Mouse (Mus musculus): ENCODE data around the gene Bcl2l12. TPM values are rescaled to one million over a fixed set of nuclear protein-coding genes. Genes with fewer than 3 reads are reported as not detected.

Gene Bcl2l12
- polyA plus RNA-seq, 1 experiment from 2014 or later = 7.0 TPM

DNA sequence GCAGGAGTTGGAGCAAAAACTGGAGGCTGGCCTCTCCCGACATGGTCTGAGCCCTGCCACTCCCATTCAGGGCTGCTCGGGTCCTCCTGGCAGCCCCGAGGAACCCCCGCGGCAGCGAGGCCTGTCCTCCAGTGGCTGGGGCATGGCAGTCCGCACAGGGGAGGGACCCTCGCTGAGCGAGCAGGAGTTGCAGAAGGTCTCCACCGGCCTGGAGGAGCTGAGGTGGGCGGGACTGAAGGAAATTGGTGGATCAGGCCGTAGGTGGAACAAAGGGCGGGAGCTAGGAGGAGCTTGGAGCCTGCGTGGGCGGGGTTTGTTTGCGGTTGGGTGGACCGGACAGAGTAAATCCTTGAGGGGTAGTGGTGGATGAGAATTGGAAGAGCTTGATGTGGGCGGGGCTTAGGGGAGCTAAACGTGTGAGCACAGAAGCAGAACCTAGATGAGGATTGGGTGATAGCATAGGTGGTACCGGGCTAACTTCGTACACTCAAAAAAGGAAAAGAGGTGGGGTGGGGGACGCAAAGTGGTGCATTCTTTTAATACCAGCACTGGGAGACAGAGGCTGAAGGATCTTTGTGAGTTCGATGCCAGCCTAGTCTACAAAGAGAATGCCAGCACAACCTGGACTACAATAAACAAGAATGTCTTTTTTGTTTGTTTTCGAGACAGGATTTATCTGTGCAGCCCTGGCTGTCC is 45.8 kb downstream of the Bcl2l12 start:
- ATAC-seq = peak; percentile 85
- no peaks in the 10 kb centered on the region; the same call in 1 of the 2 replicates for H3K4me1 ChIP-seq (ENCODE audit: control insufficient read depth, insufficient read depth, low read length)
- no peaks in the 10 kb centered on the region for H3K9me3 ChIP-seq (replicated peaks; ENCODE audit: control insufficient read depth, low read length, poor library complexity, severe bottlenecking)
- H3K27ac ChIP-seq (ENCODE audit: low read length) = no peak overlapping the region
- H3K9ac ChIP-seq (ENCODE audit: low read depth, low read length) = peak overlapping the region; percentile 68
- H3K4me2 ChIP-seq (ENCODE audit: low read length) = peak overlapping the region; percentile 87
- H3K27me3 ChIP-seq (ENCODE audit: control insufficient read depth, insufficient read depth, low read depth, low read length) = peaks cover 17% of the 10 kb centered on the region
- no peaks in the 10 kb centered on the region for H3K36me3 ChIP-seq (ENCODE audit: control insufficient read depth, insufficient read depth, low read length)
- H3K4me3 ChIP-seq (ENCODE audit: low read depth, low read length) = peak overlapping the region; percentile 41
- WGBS = 5% methylated on average over 24 of the region's 24 CpGs

DNA sequence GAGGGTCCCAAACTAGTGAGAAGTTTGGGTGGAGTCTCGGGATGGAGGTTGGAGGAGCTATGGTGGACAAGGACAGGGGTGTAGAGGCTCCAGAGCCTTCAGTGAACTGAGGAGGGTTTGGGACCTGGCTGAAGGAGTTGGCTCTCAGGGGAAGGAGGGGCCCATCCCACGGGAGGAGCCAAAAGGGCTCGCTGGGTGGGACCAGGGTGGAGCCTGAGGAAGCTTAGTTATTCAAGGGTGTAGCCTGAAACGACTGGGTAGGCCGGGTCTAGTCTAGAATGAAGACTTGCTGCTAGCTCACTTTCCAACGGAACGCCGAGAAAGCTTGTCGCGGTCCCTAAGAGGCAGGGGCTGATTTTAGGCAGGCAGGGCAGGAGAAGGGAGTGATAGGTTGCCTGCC is 46.6 kb downstream of the Bcl2l12 start:
- WGBS = 0% methylated on average over 10 of the region's 10 CpGs
- Histone ChIP-seq H3K4me1 (ENCODE audit: control insufficient read depth, insufficient read depth, low read length) (no peaks in the 10 kb centered on the region; the same call in 1 of the 2 replicates), H3K27ac (ENCODE audit: low read length) (no peak overlapping the region), H3K4me3 (ENCODE audit: low read depth, low read length) (peak overlapping the region; percentile 41), H3K27me3 (ENCODE audit: control insufficient read depth, insufficient read depth, low read depth, low read length) (peaks cover 17% of the 10 kb centered on the region), H3K9me3 (replicated peaks; ENCODE audit: control insufficient read depth, low read length, poor library complexity, severe bottlenecking) (no peaks in the 10 kb centered on the region), H3K9ac (ENCODE audit: low read depth, low read length) (no peak overlapping the region), H3K36me3 (ENCODE audit: control insufficient read depth, insufficient read depth, low read length) (no peaks in the 10 kb centered on the region), H3K4me2 (ENCODE audit: low read length) (peak overlapping the region; percentile 87)
- 0 out of 2 replicates have a peak, but pooled peaks have one; percentile 28 for ATAC-seq

DNA sequence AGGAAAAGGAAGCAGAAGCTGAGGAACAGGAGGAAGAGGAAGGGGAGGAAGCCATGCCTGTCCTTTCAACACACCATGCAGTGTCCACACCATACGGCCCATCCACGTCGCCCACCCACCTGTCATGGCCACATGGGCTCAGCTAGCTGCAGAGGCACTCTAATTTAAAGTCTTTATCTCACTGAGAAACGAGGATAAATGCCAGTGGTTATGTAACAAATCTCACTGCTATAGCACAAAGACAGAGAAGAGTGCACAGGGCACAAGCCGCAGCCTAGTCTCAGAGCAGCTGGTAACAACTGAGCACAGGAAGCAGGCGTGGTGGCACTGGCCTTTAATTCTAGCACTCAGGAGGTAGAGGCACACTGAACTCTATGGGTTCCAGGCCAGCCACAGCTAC is 48.6 kb downstream of the Bcl2l12 start:
- no peak overlapping the region for H3K4me2 ChIP-seq (ENCODE audit: low read length)
- no peak for ATAC-seq
- H3K9ac ChIP-seq (ENCODE audit: low read depth, low read length) = no peak overlapping the region
- no peak overlapping the region for H3K4me3 ChIP-seq (ENCODE audit: low read depth, low read length)
- no peak overlapping the region for H3K27ac ChIP-seq (ENCODE audit: low read length)
- no peaks in the 10 kb centered on the region for H3K9me3 ChIP-seq (replicated peaks; ENCODE audit: control insufficient read depth, low read length, poor library complexity, severe bottlenecking)
- no peaks in the 10 kb centered on the region; the same call in 1 of the 2 replicates for H3K4me1 ChIP-seq (ENCODE audit: control insufficient read depth, insufficient read depth, low read length)
- peaks cover 17% of the 10 kb centered on the region for H3K27me3 ChIP-seq (ENCODE audit: control insufficient read depth, insufficient read depth, low read depth, low read length)
- no peaks in the 10 kb centered on the region for H3K36me3 ChIP-seq (ENCODE audit: control insufficient read depth, insufficient read depth, low read length)
- WGBS = 73% methylated on average over 6 of the region's 6 CpGs

DNA sequence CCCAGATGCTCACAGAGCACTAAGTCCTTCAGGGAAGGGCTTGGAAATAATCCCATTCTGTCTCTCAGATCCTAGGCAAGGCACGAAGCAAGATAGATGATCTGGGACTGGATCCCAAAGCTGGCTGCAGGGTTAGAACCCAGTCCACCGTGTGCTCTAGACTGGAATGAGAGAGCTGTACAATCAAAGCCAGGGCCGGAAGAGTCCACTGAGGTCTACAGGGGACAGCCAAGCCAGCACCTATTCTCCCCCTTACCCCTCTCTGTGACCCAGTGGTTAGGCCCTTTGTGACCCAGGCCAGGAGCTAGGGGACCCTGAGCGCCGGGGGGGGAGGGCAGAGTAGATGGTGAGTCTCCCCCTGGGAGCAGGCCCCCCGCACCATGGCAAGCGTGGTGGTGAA is 55.6 kb downstream of the Bcl2l12 start, which contains the start of gene Tsks:
Gene Tsks, plus strand, starts transcription at position 301 of the 400 bp plus-strand sequence.
- Histone ChIP-seq H3K9ac (ENCODE audit: low read depth, low read length) (no peak within 1 kb of the TSS), H3K27ac (ENCODE audit: low read length) (no peak within 1 kb of the TSS), H3K27me3 (ENCODE audit: control insufficient read depth, insufficient read depth, low read depth, low read length) (no peaks in the 10 kb centered on the region), H3K9me3 (replicated peaks; ENCODE audit: control insufficient read depth, low read length, poor library complexity, severe bottlenecking) (no peaks in the 10 kb centered on the region), H3K36me3 (ENCODE audit: control insufficient read depth, insufficient read depth, low read length) (no peaks in the 10 kb centered on the region), H3K4me3 (ENCODE audit: low read depth, low read length) (no peak within 1 kb of the TSS), H3K4me1 (ENCODE audit: control insufficient read depth, insufficient read depth, low read length) (no peaks in the 10 kb centered on the region), H3K4me2 (ENCODE audit: low read length) (no peak within 1 kb of the TSS)
- no peak for ATAC-seq
- 81% methylated on average over 7 of the region's 7 CpGs for WGBS

Small RNAs within 50 kb of the gene (microRNA-seq; reads per million reads assigned to microRNA genes)
- 1.2 reads per million for gene Mir7054

Other genes with a start within 250 kb of the Bcl2l12 start
- 1.2 and 1.8 TPM in 2 replicates for gene Zfp473, start 247.7 kb downstream of the Bcl2l12 start, polyA plus RNA-seq (2015; fragmentation: Nextera tagmentation; extraction: Ambion mirVana)
- 43.6 and 45.9 TPM in 2 replicates for gene Nup62, start 182.6 kb downstream of the Bcl2l12 start, polyA plus RNA-seq (2015; fragmentation: Nextera tagmentation; extraction: Ambion mirVana)
- gene Il4i1, start 182.3 kb downstream of the Bcl2l12 start, polyA plus RNA-seq (2015; fragmentation: Nextera tagmentation; extraction: Ambion mirVana) = 0.57 and 1.0 TPM in 2 replicates
- 2.5 and 3.0 TPM in 2 replicates for gene Atf5, start 182.1 kb downstream of the Bcl2l12 start, polyA plus RNA-seq (2015; fragmentation: Nextera tagmentation; extraction: Ambion mirVana)
- gene Akt1s1, start 149.7 kb downstream of the Bcl2l12 start, polyA plus RNA-seq (2015; fragmentation: Nextera tagmentation; extraction: Ambion mirVana) = 82.2 and 83.2 TPM in 2 replicates
- 118 and 123 TPM in 2 replicates for gene Tbc1d17, start 149.6 kb downstream of the Bcl2l12 start, polyA plus RNA-seq (2015; fragmentation: Nextera tagmentation; extraction: Ambion mirVana)
- gene Pnkp, start 141.6 kb downstream of the Bcl2l12 start, polyA plus RNA-seq (2015; fragmentation: Nextera tagmentation; extraction: Ambion mirVana) = 27.9 and 30.4 TPM in 2 replicates
- 419 and 448 TPM in 2 replicates for gene Ptov1, start 128.9 kb downstream of the Bcl2l12 start, polyA plus RNA-seq (2015; fragmentation: Nextera tagmentation; extraction: Ambion mirVana)
- 153 and 158 TPM in 2 replicates for gene Med25, start 106.0 kb downstream of the Bcl2l12 start, polyA plus RNA-seq (2015; fragmentation: Nextera tagmentation; extraction: Ambion mirVana)
- gene Fuz, start 102.6 kb downstream of the Bcl2l12 start, polyA plus RNA-seq (2015; fragmentation: Nextera tagmentation; extraction: Ambion mirVana) = 20.0 and 22.3 TPM in 2 replicates
- gene Ap2a1, start 69.2 kb downstream of the Bcl2l12 start, polyA plus RNA-seq (2015; fragmentation: Nextera tagmentation; extraction: Ambion mirVana) = 122 and 136 TPM in 2 replicates
- 0.10 and 0.25 TPM in 2 replicates for gene Tsks, start 55.5 kb downstream of the Bcl2l12 start, polyA plus RNA-seq (2015; fragmentation: Nextera tagmentation; extraction: Ambion mirVana)
- 58.4 and 63.1 TPM in 2 replicates for gene Cpt1c, start 23.9 kb downstream of the Bcl2l12 start, polyA plus RNA-seq (2015; fragmentation: Nextera tagmentation; extraction: Ambion mirVana)
- gene Prmt1, start 12.1 kb downstream of the Bcl2l12 start, polyA plus RNA-seq (2015; fragmentation: Nextera tagmentation; extraction: Ambion mirVana) = 671 and 697 TPM in 2 replicates
- gene Irf3, start 1.1 kb downstream of the Bcl2l12 start, polyA plus RNA-seq (2015; fragmentation: Nextera tagmentation; extraction: Ambion mirVana) = 52.3 and 53.6 TPM in 2 replicates
- gene Scaf1, start 17.7 kb upstream of the Bcl2l12 start, polyA plus RNA-seq (2015; fragmentation: Nextera tagmentation; extraction: Ambion mirVana) = 42.4 and 47.8 TPM in 2 replicates
- 12.2 and 12.4 TPM in 2 replicates for gene Rras, start 19.2 kb upstream of the Bcl2l12 start, polyA plus RNA-seq (2015; fragmentation: Nextera tagmentation; extraction: Ambion mirVana)
- gene Prr12, start 54.2 kb upstream of the Bcl2l12 start, polyA plus RNA-seq (2015; fragmentation: Nextera tagmentation; extraction: Ambion mirVana) = 13.6 and 13.9 TPM in 2 replicates
- gene Nosip, start 63.7 kb upstream of the Bcl2l12 start, polyA plus RNA-seq (2015; fragmentation: Nextera tagmentation; extraction: Ambion mirVana) = 64.1 and 67.7 TPM in 2 replicates
- gene Prrg2, start 64.0 kb upstream of the Bcl2l12 start, polyA plus RNA-seq (2015; fragmentation: Nextera tagmentation; extraction: Ambion mirVana) = 12.5 and 13.6 TPM in 2 replicates
- 43.5 and 47.8 TPM in 2 replicates for gene Rcn3, start 93.5 kb upstream of the Bcl2l12 start, polyA plus RNA-seq (2015; fragmentation: Nextera tagmentation; extraction: Ambion mirVana)
- gene Fcgrt, start 105.1 kb upstream of the Bcl2l12 start, polyA plus RNA-seq (2015; fragmentation: Nextera tagmentation; extraction: Ambion mirVana) = 22.7 and 27.9 TPM in 2 replicates
- 657 and 700 TPM in 2 replicates for gene Rps11, start 125.7 kb upstream of the Bcl2l12 start, polyA plus RNA-seq (2015; fragmentation: Nextera tagmentation; extraction: Ambion mirVana)
- 602 and 620 TPM in 2 replicates for gene Rpl13a, start 130.0 kb upstream of the Bcl2l12 start, polyA plus RNA-seq (2015; fragmentation: Nextera tagmentation; extraction: Ambion mirVana)
- gene Gm45713, start 137.5 kb upstream of the Bcl2l12 start, polyA plus RNA-seq (2015; fragmentation: Nextera tagmentation; extraction: Ambion mirVana) = 0.41 TPM in 1 of 2 replicates, not detected in the other
- 1.5 and 2.2 TPM in 2 replicates for gene Flt3l, start 137.7 kb upstream of the Bcl2l12 start, polyA plus RNA-seq (2015; fragmentation: Nextera tagmentation; extraction: Ambion mirVana)
- gene Pih1d1, start 155.6 kb upstream of the Bcl2l12 start, polyA plus RNA-seq (2015; fragmentation: Nextera tagmentation; extraction: Ambion mirVana) = 89.9 and 91.9 TPM in 2 replicates
- gene Aldh16a1, start 155.9 kb upstream of the Bcl2l12 start, polyA plus RNA-seq (2015; fragmentation: Nextera tagmentation; extraction: Ambion mirVana) = 13.7 and 18.2 TPM in 2 replicates
- gene Slc17a7, start 165.2 kb upstream of the Bcl2l12 start, polyA plus RNA-seq (2015; fragmentation: Nextera tagmentation; extraction: Ambion mirVana) = 0.55 and 1.1 TPM in 2 replicates
- not detected in 2 replicates for gene Gfy, start 180.9 kb upstream of the Bcl2l12 start, polyA plus RNA-seq (2015; fragmentation: Nextera tagmentation; extraction: Ambion mirVana)
- 1.1 and 1.2 TPM in 2 replicates for gene Pth2, start 182.3 kb upstream of the Bcl2l12 start, polyA plus RNA-seq (2015; fragmentation: Nextera tagmentation; extraction: Ambion mirVana)
- 0.45 and 0.53 TPM in 2 replicates for gene Ccdc155, start 206.2 kb upstream of the Bcl2l12 start, polyA plus RNA-seq (2015; fragmentation: Nextera tagmentation; extraction: Ambion mirVana)
- 6.2 and 10.5 TPM in 2 replicates for gene Dkkl1, start 213.4 kb upstream of the Bcl2l12 start, polyA plus RNA-seq (2015; fragmentation: Nextera tagmentation; extraction: Ambion mirVana)
- 30.5 and 39.5 TPM in 2 replicates for gene Tead2, start 217.0 kb upstream of the Bcl2l12 start, polyA plus RNA-seq (2015; fragmentation: Nextera tagmentation; extraction: Ambion mirVana)
- 1.3 and 1.4 TPM in 2 replicates for gene Cd37, start 240.4 kb upstream of the Bcl2l12 start, polyA plus RNA-seq (2015; fragmentation: Nextera tagmentation; extraction: Ambion mirVana)
- 0.93 and 1.2 TPM in 2 replicates for gene Slc6a16, start 242.4 kb upstream of the Bcl2l12 start, polyA plus RNA-seq (2015; fragmentation: Nextera tagmentation; extraction: Ambion mirVana)

All from midbrain, embryonic 16.5 days (tissue).